Mouse (Mus musculus) mesoderm, embryonic 11.5 days (tissue): ENCODE data around the gene Agbl4.
A peak's percentile ranks its signal among the peaks of the same experiment; 100 is the strongest.

Experiments used
- DNase-seq: peaks from one replicate; pipeline ENCODE4 v3.0.0-alpha.2; 2012; ENCODE audit warnings: low read depth, low spot score

Gene Agbl4

GRCm38 (mm10) chr4:111666713-111667112 is 1269.3 kb downstream of the Agbl4 start:
- no peak for DNase-seq

GRCm38 (mm10) chr4:111669369-111669768 is 1271.9 kb downstream of the Agbl4 start:
- no peak for DNase-seq

GRCm38 (mm10) chr4:111670566-111671421 is 1273.3 kb downstream of the Agbl4 start:
- peak; percentile 23 for DNase-seq

GRCm38 (mm10) chr4:111671440-111671839 is 1274.0 kb downstream of the Agbl4 start:
- no peak for DNase-seq

GRCm38 (mm10) chr4:111673904-111674303 is 1276.4 kb downstream of the Agbl4 start:
- DNase-seq = no peak

GRCm38 (mm10) chr4:111681926-111682325 is 1284.5 kb downstream of the Agbl4 start:
- DNase-seq = no peak

GRCm38 (mm10) chr4:111682793-111683192 is 1285.3 kb downstream of the Agbl4 start:
- no peak for DNase-seq

GRCm38 (mm10) chr4:111683843-111684242 is 1286.4 kb downstream of the Agbl4 start:
- DNase-seq = no peak

- no peak for DNase-seq
Measured at GRCm38 (mm10) chr4:111685951-111686350, 1288.5 kb downstream of the Agbl4 start.

GRCm38 (mm10) chr4:111686951-111687350 is 1289.5 kb downstream of the Agbl4 start:
- DNase-seq = peak; percentile 79

GRCm38 (mm10) chr4:111687613-111688012 is 1290.2 kb downstream of the Agbl4 start:
- DNase-seq = peak; percentile 86

GRCm38 (mm10) chr4:111691057-111691543 is 1293.6 kb downstream of the Agbl4 start:
- DNase-seq = no peak

GRCm38 (mm10) chr4:111701381-111701780 is 1303.9 kb downstream of the Agbl4 start:
- no peak for DNase-seq

- no peak for DNase-seq
Measured at GRCm38 (mm10) chr4:111704126-111704525, 1306.7 kb downstream of the Agbl4 start.

- no peak for DNase-seq
Measured at GRCm38 (mm10) chr4:111704975-111705374, 1307.5 kb downstream of the Agbl4 start.
